Mouse (Mus musculus) bone marrow macrophage, adult 2 months (primary cell): ENCODE data around the gene Frmd4a. TPM values are rescaled to one million over a fixed set of nuclear protein-coding genes. Genes with fewer than 3 reads are reported as not detected.
"Not testable (repeated sequence)": the region's sequence is repeated elsewhere in the genome, so short reads cannot be mapped to it uniquely, and the experiment has no call there.

Source experiments
- H3K27ac ChIP-seq: 2 replicates; pipeline ENCODE4 v1.5.1; 2012; ENCODE audit warnings: low read depth, low read length; ENCODE audit not compliant: insufficient read depth
- H3K4me1 ChIP-seq: 2 replicates; pipeline ENCODE4 v1.6.1; 2012; ENCODE audit warnings: low read length; ENCODE audit not compliant: control insufficient read depth, insufficient read depth
- H3K4me3 ChIP-seq: 2 replicates; pipeline ENCODE4 v1.5.1; 2012; ENCODE audit warnings: mild to moderate bottlenecking, low read length, moderate library complexity; ENCODE audit not compliant: insufficient read depth
- CTCF ChIP-seq: IDR thresholded peaks from 2 replicates; pipeline ENCODE4 v1.5.1; 2012; ENCODE audit warnings: low read depth, mild to moderate bottlenecking, low read length, moderate library complexity
- POLR2A ChIP-seq: IDR thresholded peaks from 2 replicates; pipeline ENCODE4 v1.6.1; 2012; ENCODE audit warnings: mild to moderate bottlenecking, low read depth, low read length, borderline replicate concordance
- polyA plus RNA-seq: library from polyadenylated mRNA; stranded (reverse); fragments of >200 nt; gene quantifications from 2 replicates; pipeline ENCODE4 v1.2.4, GENCODE M21; 2012; ENCODE audit not compliant: missing spikeins, insufficient read depth, insufficient read length

The Frmd4a gene
- polyA plus RNA-seq, 1 experiment = 29.7 TPM

DNA sequence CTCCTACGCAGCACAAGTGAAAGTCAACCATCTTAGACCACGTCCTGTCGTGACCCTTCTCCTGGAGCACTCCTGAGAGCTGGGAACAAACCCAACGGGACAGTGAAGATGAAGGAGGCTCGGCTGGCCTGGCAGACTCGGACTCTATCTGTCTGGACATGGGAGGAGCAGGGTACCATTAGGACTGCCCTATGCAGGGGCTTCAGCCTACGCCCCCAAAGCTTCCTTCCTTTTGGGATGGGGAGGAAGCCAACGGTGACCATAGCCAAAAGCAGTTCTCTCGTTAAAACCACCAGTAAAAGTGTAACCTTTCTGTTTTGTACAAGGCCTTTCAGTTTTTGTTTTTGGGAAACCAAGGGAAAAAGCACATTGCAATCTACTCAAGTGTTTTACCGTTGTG is 594.2 kb downstream of the Frmd4a start:
- H3K4me1 ChIP-seq = no peaks in the 10 kb centered on the region
- TF ChIP-seq POLR2A (no peak), CTCF (no peak)
- no peak overlapping the region for H3K4me3 ChIP-seq
- no peak overlapping the region for H3K27ac ChIP-seq

DNA sequence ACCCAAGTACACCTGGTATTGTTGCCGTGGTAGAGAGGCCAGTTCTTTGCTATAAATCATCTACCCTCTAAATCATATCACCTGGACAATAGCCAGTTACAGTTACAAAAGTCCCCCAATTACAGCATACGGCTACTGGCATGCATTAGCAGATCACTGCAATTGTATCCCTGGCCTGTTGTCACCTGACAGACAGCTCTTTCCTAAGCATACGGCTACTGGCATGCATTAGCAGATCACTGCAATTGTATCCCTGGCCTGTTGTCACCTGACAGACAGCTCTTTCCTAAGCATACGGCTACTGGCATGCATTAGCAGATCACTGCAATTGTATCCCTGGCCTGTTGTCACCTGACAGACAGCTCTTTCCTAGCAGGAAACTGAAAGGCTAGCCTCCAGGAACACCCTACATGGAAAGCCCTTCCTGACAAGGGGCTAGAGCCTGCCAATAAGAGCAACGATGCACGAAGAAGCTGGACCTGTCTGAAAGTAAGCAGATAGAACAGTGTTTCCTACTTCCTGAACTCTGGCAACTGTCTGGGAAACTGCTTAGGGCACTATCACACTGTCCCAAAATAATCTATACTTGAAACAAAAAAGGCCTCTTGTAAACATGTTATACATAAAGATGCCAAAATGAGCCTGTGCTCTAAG is 596.9 kb downstream of the Frmd4a start:
- H3K4me3 ChIP-seq, H3K4me1 ChIP-seq, H3K27ac ChIP-seq: not testable (repeated sequence)

DNA sequence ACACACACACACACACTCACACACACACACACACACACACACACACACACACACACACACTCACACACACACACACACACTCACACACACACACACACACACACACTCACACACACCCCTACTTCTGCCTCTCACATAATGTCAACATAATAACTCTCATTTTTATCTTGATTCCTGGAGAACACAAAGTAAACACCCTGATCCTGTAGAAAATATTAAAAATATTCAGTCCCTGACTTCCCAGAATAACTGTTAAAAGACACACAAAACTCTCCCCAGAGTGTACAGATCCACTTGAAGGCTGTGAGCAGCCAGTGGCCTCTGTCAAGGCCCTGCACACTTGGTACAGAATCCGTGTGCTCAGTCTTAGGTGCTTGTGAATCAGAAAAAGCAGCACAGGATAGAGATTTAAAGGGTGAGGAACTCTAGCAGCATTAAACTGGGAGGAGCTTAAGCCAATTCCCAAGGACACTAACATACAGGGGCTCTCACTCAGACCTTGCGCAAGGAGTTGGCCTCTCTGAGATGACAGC is 597.6 kb downstream of the Frmd4a start:
- TF ChIP-seq CTCF (no peak), POLR2A (no peak)
- Histone ChIP-seq H3K27ac (no peak overlapping the region), H3K4me3 (no peak overlapping the region), H3K4me1 (no peaks in the 10 kb centered on the region)

DNA sequence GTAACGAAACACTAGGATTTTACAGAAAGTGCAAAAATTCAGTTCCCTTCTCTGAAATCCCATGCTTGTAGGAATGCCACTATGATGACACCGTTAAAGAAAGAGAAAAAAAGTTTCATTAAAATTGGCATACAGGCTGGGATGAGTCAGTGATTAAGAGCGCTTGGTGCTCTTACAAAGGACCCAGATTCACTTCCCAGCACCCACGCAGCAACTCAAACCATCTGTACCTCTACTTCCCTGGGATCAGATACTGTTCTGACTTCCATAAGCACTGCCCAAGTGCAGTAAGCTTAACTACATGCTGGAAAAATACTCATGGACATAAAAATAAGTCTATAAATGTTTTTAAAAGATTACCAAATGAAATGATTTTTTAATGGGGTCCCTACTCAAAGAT is 599.5 kb downstream of the Frmd4a start:
- TF ChIP-seq CTCF (no peak), POLR2A (no peak)

DNA sequence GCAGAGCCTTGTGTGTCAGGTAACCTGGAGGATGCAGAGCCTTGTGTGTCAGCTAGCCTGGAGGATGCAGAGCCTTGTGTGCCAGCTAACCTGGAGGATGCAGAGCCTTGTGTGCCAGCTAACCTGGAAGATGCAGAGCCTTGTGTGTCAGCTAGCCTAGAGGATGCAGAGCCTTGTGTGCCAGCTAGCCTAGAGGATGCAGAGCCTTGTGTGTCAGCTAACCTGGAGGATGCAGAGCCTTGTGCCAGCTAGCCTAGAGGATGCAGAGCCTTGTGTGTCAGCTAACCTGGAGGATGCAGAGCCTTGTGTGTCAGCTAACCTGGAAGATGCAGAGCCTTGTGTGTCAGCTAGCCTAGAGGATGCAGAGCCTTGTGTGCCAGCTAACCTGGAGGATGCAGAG is 601.6 kb downstream of the Frmd4a start:
- H3K4me3 ChIP-seq, H3K27ac ChIP-seq, H3K4me1 ChIP-seq: not testable (repeated sequence)

More for the DNA sequence above, 599.5 kb downstream of the Frmd4a start:
- no peaks in the 10 kb centered on the region for H3K4me1 ChIP-seq
- no peak overlapping the region for H3K27ac ChIP-seq
- no peak overlapping the region for H3K4me3 ChIP-seq

DNA sequence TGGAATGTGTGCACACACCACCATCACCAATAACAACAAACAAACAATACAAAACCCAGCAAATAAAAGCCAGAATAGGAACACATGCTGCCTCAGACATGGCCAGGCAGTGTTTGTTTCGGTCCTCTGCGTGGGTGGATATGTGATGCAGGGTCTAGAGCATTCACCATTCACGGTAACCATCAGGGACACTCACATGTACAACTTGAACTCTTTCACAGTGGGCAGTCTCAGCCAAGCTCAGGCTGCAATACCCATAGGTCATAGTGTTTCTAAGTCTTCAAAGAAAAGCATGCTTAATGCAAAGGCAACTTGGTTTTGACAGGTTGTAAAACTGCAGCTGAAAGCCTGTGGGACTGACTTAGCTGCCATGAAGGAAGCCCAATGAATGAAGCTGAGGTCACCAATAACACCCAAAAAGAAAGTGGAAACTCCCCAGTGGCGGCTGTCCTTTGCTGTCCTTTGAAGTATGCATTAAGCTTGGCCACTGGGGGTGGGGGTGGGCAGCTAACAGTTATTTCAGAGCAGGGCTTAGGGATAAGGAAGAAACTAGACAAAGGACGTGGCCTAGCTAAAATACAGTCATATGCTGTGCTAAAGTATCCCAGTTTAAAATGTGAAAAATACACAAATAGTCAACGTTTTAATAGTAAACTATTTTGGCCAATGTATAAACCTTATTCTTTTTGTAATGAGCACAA is 602.5 kb downstream of the Frmd4a start:
- H3K27ac ChIP-seq = no peak overlapping the region
- H3K4me1 ChIP-seq = no peaks in the 10 kb centered on the region
- no peak for TF ChIP-seq CTCF
- TF ChIP-seq POLR2A = no peak
- no peak overlapping the region for H3K4me3 ChIP-seq

DNA sequence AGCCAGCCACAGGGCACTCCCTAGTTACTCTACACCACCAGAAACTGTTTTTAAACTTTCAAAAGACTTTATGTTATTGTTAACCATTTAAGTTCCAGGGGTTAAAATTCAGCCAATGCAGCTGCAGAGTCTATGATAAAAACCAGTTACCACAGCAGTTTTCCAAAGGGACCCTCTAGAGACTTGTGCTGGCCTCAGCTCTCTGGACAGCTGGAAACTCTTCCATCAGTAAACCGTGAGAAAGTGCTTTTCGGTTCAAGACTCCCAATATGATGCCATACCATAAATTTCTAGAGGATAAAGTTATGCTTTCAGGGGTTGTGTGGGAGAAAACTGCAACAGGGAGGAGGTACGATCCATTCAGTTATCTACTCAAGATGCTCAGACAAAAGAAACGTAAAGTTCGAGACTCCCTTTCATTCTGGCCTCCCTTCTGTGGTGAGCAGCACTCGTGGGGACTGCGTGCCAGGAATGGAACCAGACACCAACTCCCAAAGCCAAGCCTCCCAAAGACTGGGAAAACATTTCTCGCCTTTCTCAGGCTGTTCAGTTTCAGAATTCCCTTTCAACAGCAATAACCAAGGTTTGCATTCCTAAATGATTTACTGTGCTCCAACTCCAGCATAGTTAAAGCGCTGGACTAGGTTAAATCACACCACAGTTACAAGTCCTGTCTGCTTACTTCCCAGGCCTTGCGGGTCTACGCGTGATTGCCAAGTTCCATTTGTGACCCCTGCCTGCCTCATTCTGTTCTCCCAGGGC is 603.3 kb downstream of the Frmd4a start:
- no peak overlapping the region for H3K4me3 ChIP-seq
- no peak overlapping the region for H3K27ac ChIP-seq
- H3K4me1 ChIP-seq = no peaks in the 10 kb centered on the region
- TF ChIP-seq CTCF (no peak), POLR2A (no peak)

DNA sequence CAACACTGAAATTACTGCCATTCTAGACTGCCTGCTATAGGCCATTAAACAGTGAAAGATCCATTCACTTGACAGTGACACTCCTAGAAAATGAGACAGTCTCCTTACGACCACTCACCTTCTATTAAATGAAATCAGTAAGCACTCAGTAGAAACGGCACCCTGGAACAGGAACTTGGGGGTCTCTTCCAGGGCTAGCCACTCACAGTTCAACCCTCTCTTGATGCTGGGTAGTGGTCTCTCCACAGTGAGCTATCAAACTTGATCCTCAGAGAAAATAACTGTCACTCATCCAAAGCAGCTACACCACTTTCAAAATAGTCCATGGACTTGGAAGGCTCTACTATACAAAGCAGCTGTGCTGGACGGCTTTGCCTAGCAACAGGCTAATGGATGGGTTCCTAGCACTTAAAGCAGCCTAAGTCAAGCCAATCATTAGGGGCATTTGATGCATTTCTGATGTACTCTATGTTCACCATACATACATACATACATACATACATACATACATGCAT is 604.0 kb downstream of the Frmd4a start:
- Histone ChIP-seq H3K4me1 (no peaks in the 10 kb centered on the region), H3K27ac (no peak overlapping the region), H3K4me3 (no peak overlapping the region)
- no peak for TF ChIP-seq CTCF
- no peak for TF ChIP-seq POLR2A

DNA sequence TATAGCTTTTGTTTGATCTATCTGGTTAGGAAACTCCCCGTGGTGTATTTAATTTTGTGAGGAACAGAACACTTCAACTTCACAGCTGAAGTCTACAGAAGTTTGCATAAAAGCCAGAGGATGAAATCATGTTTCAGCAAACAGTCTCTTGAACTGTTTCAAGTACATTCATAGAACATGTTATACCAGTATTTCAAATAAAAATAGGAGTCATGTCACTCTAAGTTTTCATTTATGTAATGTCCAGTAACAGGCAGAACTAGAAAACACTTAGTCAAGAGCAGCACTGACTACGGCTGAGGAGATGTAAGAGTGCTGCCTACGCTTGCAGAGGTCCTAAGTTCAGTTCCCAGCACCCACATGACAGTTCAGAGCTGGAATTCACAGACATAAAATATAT is 609.4 kb downstream of the Frmd4a start:
- TF ChIP-seq POLR2A (no peak), CTCF (no peak)
- no peaks in the 10 kb centered on the region for H3K4me1 ChIP-seq
- H3K4me3 ChIP-seq = no peak overlapping the region
- H3K27ac ChIP-seq = no peak overlapping the region

DNA sequence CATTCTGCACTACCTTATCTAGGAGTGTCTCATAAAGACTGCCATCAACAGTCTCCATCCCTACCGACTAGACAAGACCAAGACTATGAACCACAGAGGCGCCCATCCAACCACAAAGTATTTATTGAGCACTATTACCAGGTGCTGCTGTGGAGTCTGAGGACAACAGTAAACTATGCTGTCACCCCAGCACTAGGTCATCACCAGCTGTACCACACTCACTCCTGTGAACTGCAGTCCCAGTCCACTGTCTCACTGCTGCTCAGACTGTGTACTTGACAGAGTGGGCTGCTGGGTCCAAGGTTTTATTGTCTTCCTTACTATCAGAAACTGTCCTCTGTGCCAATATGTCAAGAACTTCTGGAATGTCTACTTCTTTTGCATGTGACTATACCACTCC is 611.4 kb downstream of the Frmd4a start:
- no peaks in the 10 kb centered on the region for H3K4me1 ChIP-seq
- H3K4me3 ChIP-seq = no peak overlapping the region
- TF ChIP-seq CTCF = no peak
- no peak for TF ChIP-seq POLR2A
- H3K27ac ChIP-seq = no peak overlapping the region
